Mouse (Mus musculus): ENCODE data around the gene Glyatl3.

- TF ChIP-seq CTCF (IDR thresholded peaks at IDR 0.05; ENCODE audit: low read depth, low read length) = no peak
- TF ChIP-seq POLR2A (IDR thresholded peaks at IDR 0.05; ENCODE audit: insufficient read depth, low read length) = no peak
These were observed 26.2 kb downstream of the Glyatl3 start for GRCm38 (mm10) chr17:40887849-40888536.

Measured in ES-Bruce4 (cell line).